Mouse (Mus musculus): Measurements from ENCODE around the gene Olfr1314.

Gene Olfr1314

GRCm38 (mm10) chr2:112096681-112097080 is at the start of gene Olfr1314:
Gene Olfr1314 (minus strand): TSS chr2:112096781.
- no peak for DNase-seq (ENCODE audit: low spot score in 2 of 2)

DNA sequence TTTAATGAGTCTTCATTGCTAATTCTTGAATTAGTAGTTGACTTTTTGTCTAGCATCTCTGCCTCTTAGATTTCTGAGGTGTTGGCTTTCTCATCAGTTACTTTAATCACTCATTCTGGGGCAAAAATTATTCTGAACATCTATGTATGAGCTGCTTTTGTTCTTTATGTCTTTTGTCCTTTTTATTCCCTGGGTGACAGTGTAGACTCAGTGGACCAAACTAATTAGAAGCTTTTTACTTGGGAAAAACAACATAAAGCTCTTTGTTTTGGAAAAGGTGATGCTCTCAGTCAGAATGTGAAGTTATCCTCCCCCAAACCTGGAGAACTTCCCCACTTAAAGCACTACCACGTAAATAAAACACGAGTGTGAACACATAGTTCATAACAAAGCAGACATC is 43.4 kb upstream of the Olfr1314 start, which contains the start of gene Olfr1317:
Olfr1317 (plus strand) TSS at position 301 of the 400 bp plus-strand sequence.
- DNase-seq (ENCODE audit: low spot score in 2 of 2) = no peak

DNA sequence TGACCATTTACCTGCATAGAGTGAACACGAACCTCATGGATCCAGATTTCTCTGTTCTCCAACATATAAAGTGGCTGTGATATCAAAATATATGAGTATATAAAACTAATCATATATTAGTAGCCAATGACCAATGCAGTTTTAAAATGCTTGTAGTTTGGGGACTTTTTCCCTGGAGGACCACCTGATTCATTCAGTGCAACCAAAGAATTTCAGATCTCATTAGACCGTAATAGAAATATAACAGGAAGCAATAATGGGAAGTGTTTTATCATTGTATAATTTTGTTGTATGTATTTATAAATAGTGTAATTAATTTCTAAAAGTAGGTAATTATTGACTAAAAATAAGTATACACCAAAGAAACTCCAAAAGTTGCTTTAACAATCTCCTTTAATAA is 38.3 kb upstream of the Olfr1314 start, which contains the start of gene Olfr1316:
Olfr1316 (minus strand) TSS at position 101 of the 400 bp plus-strand sequence.
- no peak for DNase-seq (ENCODE audit: low spot score in 2 of 2)

DNA sequence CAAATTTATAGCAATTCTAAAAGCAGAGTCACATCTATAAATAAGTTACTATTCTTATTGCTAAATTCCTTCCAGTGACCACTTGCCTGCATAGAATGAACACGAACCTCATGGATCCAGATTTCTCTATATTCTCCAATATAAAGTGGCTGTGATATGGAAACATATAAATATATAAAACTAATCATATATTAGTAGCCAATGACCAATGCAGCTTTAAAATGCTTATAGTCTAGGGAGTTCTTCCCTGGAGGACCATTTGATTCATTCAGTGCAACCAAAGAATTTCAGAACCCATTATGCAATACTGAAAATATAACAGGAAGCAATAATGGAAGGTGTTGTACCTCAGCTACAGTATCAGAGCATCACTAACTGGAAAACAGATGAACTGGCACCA is 18.8 kb upstream of the Olfr1314 start, which contains the start of gene Olfr1315-ps1:
Olfr1315-ps1 (minus strand) TSS at position 101 of the 400 bp plus-strand sequence.
- no peak for DNase-seq (ENCODE audit: low spot score in 2 of 2)

DNA sequence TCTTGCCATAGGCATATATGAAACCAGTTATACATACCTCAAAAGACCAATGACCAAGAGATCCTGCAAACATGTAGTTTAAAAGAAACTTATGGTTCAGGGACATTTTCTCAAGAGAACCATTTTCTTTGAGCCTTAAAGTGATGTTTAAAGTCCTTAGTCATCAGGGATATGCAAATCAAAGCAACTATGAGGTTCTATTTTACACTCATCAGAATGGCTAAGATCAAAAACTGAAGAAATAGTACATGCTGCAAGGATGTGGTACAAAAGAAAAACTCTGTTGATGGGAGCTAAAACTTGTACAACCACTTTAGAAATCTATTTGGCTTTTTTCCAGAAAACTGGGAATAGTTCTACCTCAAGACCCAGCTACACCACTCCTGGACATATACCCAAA is 18.8 kb downstream of the Olfr1314 start, which contains the start of gene Olfr1313:
Olfr1313 (minus strand) TSS at position 101 of the 400 bp plus-strand sequence.
- no peak for DNase-seq (ENCODE audit: low spot score in 2 of 2)

DNA sequence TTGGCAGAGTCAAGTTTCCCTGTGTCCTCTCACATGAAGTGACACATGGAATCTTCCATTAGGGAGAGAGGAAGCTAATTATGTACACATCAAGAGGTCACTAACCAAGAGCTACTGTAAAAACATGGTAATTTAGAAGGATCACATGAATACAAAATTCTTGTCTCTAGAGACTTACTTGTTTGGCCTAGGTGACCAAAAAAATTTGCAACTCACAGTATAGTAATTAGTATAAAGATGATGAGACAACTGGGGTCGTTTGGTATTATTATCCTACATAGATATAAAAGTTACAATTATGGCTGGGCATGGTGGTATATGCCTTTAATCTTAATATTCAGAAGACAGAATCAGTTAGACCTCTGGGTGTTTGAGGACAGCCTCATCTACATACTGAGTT is 46.4 kb downstream of the Olfr1314 start, which contains the start of gene Olfr1312:
Olfr1312 (minus strand) TSS at position 101 of the 400 bp plus-strand sequence.
- no peak for DNase-seq (ENCODE audit: low spot score in 2 of 2)

Measured in frontal cortex, postnatal 14 days (tissue).